Mouse (Mus musculus) erythroblast, embryonic 14.5 days (primary cell): Measurements from ENCODE around the gene Atp13a1.

Source experiments
- GATA1 ChIP-seq: IDR thresholded peaks from 2 replicates; pipeline ENCODE4 v1.6.1; 2012; ENCODE audit warnings: low read length, inconsistent platforms, mixed read lengths
- TAL1 ChIP-seq: IDR thresholded peaks from 3 replicates; pipeline ENCODE4 v1.6.1; 2012; ENCODE audit warnings: low read length, inconsistent platforms, mixed read lengths

DNA sequence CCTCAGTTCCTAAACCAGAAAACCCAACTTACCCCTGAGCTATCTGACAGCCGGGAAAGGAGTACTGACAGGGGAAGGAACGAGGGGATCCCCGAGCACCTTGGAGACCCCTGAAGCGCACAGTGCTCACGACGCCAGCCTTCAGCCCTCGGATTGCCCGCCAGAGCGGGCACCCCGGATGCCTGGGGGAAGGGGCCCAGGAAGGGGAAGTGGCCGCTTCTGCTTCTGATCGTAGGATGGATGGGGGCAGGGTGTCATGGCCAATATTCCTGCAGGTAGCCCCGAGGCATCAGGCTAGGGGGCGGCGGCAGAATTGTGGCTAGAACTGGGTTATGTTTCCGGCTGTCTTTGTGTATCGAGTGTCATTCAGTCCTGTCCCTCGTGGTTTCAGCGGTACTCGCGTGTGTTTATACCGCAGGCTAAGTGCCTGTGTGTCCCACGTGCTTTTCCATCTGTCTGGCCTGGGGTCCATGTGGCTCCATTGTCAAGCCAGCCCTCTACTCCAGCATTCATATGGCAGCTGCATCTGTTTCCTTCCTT is 18.0 kb downstream of the Atp13a1 start:
- TF ChIP-seq GATA1 = no peak
- no peak for TF ChIP-seq TAL1
